Mouse (Mus musculus) heart, adult 18-20 months (tissue): ENCODE measurements around the gene Smarcc1. TPM values are rescaled to one million over a fixed set of nuclear protein-coding genes. Genes with fewer than 3 reads are reported as not detected.
A peak's percentile ranks its signal among the peaks of the same experiment; 100 is the strongest.

Source experiments
- DNase-seq, 2 experiments: peaks; one replicate each; pipeline ENCODE4 v3.0.0; 2021 to 2022; ENCODE audit warnings: mixed read lengths in 1 of 2
- total RNA-seq, 2 experiments: library from RNA; stranded (reverse); gene quantifications; 2 replicates each; pipeline ENCODE4 v1.2.3; 2021

The Smarcc1 gene
- total RNA-seq, 2 experiments from 2014 or later = 22.9 to 25.5 TPM

DNA sequence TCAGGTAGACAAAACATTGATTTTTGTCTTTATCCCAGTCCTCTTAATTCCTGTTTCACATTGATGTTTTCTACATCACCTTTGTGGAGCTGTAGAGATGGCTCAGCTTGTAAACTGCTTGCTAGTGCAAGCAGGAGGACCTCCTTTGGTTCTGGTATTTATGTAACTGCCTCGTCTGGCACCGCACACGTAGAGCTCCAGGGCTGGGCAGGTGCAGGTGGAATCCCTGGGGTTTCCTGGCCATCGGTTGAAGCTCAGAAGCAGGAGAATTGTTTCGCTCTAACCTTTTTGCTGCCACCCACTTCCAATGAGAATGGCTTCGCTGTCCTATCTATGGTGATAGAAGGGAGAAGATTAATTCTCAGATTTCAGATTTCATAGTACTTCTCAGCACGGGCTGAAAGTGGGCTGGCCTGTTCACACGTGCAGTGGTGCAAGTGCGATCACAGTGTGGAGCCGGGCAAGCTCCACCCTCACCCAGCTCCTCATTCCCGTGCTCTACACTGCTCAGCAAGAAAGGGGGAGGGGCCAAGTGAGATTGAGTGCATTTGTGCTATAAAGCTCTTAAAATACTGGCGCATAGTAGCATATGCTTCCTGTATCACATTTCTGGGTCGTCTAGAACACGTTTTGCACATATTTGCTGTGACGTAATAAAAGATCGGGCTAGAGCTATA is 113.0 kb downstream of the Smarcc1 start:
- no peak for DNase-seq

DNA sequence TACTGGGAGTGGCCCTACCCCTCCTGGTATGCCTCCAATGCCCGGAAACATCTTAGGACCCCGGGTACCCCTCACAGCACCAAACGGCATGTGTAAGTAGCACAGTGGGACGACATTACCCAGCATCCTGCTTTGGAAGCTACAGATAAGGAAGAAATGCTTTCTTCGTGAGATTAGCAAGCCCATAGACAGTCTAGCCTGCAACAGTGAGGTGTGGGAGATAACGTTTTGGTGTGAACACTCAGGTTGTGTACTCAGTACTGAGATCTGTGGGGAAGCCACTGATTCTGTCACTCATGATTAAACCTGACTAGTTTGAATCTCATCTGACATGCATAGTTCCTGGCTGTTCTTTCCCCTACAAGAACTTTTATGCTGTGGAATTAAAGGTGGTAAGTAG is 117.5 kb downstream of the Smarcc1 start:
- DNase-seq = no peak

- no peak for DNase-seq
Measured at GRCm38 (mm10) chr9:110243221-110243833, 125.8 kb downstream of the Smarcc1 start, which contains the start of gene Cspg5. Gene Cspg5 (plus strand): TSS chr9:110243783.

- peak in 1 of 2 experiments; percentile 4 for DNase-seq
Measured at GRCm38 (mm10) chr9:110244567-110244888, 127.0 kb downstream of the Smarcc1 start.

- peak; percentile 15 to 17 for DNase-seq
Measured at GRCm38 (mm10) chr9:110244889-110245589, 127.5 kb downstream of the Smarcc1 start.

GRCm38 (mm10) chr9:110245590-110246320 is 128.2 kb downstream of the Smarcc1 start:
- DNase-seq = peak; percentile 17 to 44

DNA sequence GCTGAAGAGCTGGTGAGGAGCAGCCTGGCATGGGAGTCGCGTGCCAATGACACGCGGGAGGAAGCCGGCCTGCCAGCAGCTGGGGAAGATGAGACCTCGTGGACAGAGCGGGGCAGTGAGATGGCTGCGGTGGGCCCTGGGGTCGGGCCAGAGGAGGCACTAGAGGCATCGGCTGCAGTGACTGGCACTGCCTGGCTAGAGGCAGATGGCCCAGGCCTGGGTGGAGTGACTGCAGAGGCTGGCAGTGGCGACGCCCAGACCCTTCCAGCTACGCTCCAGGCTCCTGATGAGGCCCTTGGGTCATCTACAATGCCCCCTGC is 128.8 kb downstream of the Smarcc1 start:
- DNase-seq = no peak

DNA sequence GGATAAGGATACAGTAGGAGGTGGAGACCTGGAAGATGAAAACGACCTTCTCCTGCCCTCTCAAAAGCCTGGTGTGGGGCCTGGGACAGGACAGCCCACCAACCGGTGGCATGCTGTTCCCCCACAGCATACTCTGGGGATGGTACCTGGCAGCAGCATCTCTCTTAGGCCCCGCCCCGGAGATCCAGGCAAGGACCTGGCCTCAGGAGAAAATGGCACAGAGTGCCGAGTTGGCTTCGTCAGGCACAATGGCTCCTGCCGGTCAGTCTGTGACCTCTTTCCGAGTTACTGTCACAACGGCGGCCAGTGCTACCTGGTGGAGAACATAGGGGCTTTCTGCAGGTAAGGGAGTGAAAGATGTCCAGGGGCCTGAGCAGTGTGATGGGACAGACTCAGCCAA is 129.5 kb downstream of the Smarcc1 start:
- no peak for DNase-seq

GRCm38 (mm10) chr9:110248861-110249260 is 131.4 kb downstream of the Smarcc1 start:
- no peak for DNase-seq

GRCm38 (mm10) chr9:110249823-110250543 is 132.5 kb downstream of the Smarcc1 start:
- DNase-seq = no peak

DNA sequence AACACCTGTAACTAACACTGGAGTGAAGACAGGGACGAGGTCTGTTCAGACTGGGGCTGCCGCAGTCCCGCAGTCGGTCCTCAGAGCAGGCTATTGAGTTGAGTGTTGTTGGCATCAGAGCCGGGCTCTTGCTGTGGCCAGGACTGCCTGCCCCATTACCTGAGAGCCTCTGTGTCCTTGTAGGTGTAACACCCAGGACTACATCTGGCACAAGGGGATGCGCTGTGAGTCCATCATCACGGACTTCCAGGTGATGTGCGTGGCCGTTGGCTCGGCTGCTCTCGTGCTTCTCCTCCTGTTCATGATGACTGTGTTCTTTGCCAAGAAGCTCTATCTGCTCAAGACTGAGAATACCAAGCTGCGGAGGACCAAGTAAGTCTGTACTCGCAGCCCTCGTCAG is 133.3 kb downstream of the Smarcc1 start:
- DNase-seq = no peak

DNA sequence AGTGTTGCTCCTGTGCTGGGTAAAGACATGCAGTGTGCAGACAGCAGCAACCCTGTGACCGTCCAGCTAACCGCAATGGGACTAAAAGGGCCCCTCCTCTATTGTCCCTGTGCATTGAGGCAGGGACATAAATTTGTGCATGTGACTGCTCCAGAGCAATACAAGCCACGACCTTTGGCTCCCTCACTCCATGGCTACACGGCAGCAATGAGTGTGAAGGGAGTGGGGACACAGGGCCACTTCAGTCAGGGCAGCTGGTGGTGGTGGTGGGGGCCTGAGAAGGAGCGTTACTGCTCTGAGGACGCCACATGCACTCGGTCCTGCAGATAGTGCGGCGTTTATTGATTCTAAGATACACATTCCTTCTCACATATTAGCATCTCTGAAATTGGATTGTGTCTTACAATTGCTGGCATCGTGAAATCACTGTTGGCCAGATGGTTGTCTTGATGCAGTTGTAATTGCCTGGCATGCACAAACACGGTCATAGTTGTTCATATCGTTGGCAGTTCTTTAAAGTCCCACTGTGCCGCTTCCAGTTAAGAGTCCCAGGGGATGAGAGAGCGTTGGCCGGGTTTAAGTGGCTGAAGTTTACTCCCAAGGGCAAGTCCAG is 138.0 kb downstream of the Smarcc1 start:
- no peak for DNase-seq

DNA sequence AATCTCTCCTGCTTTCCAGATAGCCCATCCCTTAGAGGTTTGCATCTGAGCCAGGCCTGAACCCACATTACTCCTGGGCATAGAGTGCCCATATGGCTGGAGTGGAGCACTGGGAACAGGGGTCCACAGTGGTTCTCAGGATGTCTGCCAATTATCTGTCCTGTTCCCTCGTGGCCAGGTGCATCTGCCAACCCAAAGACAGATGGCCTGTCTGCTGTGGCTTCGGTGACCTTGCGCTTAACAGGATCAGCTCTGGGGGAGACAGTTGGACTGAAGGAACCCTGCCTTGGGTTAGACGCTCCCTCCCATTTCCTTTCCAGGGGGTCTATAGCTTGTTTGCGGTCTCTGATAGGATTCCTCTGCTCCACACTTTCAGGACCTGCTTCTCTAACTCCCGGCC is 141.1 kb downstream of the Smarcc1 start:
- no peak for DNase-seq

DNA sequence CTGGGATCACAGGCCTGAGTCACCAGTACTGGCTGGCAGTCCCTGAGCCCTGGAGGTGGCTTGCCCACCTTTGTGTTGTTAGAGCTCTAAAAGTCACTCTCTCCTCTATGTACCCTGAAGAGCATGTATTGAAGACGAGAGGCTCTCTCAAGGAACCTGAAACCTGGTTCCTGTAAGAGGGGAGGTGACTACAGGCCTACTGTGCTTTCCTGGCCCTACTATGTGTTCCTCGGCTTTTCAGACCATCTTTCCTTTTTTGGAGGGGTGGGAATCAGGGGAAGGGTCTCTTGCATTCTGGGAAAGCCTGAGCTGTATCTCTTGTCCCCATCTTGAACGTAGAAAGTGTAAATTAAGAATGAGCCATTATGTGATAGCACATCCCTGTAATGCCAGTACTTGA is 141.6 kb downstream of the Smarcc1 start:
- no peak for DNase-seq

GRCm38 (mm10) chr9:110263181-110263580 is 145.7 kb downstream of the Smarcc1 start:
- no peak for DNase-seq

DNA sequence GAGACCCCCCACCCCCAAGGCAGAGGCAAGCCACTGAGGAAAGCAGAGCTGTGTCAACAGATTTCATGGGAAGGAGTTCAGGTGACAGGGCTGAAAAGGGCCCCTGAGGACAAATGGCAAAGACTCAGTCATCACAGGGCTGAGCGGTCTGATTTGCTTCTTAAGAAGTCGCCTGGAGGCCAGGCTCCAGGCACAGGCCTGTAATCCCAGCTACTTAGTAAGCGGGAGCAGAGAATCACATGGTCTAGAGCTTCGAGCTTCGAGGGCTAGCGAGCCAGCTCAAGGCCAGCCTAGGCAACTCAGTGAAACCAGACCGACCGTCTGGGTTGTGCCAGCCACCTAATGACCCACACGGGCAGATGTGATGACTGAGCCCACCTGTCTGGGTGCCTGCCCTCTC is 147.5 kb downstream of the Smarcc1 start:
- DNase-seq = no peak

- no peak for DNase-seq
Measured at GRCm38 (mm10) chr9:110268416-110268815, 150.9 kb downstream of the Smarcc1 start.

GRCm38 (mm10) chr9:110272330-110272729 is 154.8 kb downstream of the Smarcc1 start:
- DNase-seq = no peak

DNA sequence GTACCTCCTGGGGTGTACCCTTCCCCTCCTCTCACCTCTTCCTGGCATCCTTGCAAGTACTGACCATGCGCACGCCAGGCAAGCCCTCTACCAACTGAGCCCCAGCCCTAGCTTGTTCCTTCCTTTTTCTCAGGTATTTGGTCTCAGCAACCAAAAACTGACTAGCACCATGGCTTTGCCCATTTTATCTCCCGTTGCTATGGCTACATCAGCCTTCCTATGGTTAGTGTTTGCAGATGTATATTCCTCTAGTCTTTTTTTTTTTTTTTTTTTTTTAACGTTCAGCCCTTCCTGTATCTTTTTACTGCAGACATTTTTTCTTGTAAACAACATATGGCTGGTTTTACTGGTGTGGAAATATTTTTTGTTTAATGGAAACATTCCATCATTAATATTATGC is 156.0 kb downstream of the Smarcc1 start:
- no peak for DNase-seq

GRCm38 (mm10) chr9:110275882-110276281 is 158.4 kb downstream of the Smarcc1 start:
- no peak for DNase-seq

DNA sequence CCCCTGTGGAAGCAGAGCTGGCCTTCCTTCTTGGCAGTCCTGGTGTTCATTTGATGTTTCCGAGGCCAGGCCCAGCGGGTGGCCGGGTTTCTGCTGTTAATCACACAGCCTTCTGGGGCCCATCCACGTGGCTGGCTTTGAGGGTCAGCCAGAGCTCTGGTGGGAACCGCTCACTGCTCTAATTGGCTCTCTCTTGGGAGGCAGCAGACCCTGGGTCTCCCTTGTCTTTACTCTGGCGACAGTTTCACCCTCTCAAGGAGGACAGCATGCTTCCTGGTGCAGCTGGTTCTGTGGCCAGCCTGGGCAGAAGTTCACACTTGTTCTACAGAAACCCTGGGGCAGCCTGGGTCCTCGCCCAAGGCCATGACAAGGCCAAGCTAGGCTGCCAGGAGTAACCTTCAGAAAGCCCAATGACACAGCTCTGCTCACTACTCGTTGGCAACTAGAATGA is 159.9 kb downstream of the Smarcc1 start:
- DNase-seq = no peak
